Mouse (Mus musculus) midbrain, postnatal 0 days (tissue): ENCODE measurements around the gene Ltb4r2. TPM values are rescaled to one million over a fixed set of nuclear protein-coding genes. Genes with fewer than 3 reads are reported as not detected.
A peak's percentile ranks its signal among the peaks of the same experiment; 100 is the strongest.

ENCODE experiments used
- ATAC-seq: fragments of 200-750 bp; cut with Nextera tagmentation; 2 replicates; pipeline ENCODE4 v1.8.0; 2017; ENCODE audit warnings: moderate number of reproducible peaks, mild to moderate bottlenecking, moderate TSS enrichment, moderate library complexity; ENCODE audit not compliant: low FRiP score
- DNase-seq: peaks from one replicate; pipeline ENCODE4 v3.0.0-alpha.2; 2015; ENCODE audit warnings: low spot score
- H3K27ac ChIP-seq: fragments of 300-500 bp; sonication (generic); 2 replicates; pipeline ENCODE4 v1.5.1; 2014; ENCODE audit warnings: low read depth, mild to moderate bottlenecking, low read length, mixed read lengths
- H3K27me3 ChIP-seq: fragments of 300-500 bp; sonication (generic); 2 replicates; pipeline ENCODE4 v1.6.1; 2014; ENCODE audit warnings: low read length, control low read depth, mixed read lengths; ENCODE audit not compliant: insufficient read depth
- H3K36me3 ChIP-seq: fragments of 300-500 bp; sonication (generic); 2 replicates; pipeline ENCODE4 v1.6.1; 2014; ENCODE audit warnings: low read length, control low read depth, mixed read lengths; ENCODE audit not compliant: insufficient read depth
- H3K4me1 ChIP-seq: fragments of 300-500 bp; sonication (generic); 2 replicates; pipeline ENCODE4 v1.6.1; 2014; ENCODE audit warnings: mild to moderate bottlenecking, control low read depth, antibody characterized with exemption, low read length, mixed read lengths; ENCODE audit not compliant: insufficient read depth
- H3K4me2 ChIP-seq: fragments of 300-500 bp; sonication (generic); 2 replicates; pipeline ENCODE4 v1.6.1; 2014; ENCODE audit warnings: low read depth, mild to moderate bottlenecking, low read length, mixed read lengths; ENCODE audit not compliant: poor library complexity, severe bottlenecking
- H3K4me3 ChIP-seq: fragments of 300-500 bp; sonication (generic); 2 replicates; pipeline ENCODE4 v1.5.1; 2014; ENCODE audit warnings: low read depth, mild to moderate bottlenecking, low read length, moderate library complexity
- H3K9ac ChIP-seq: fragments of 300-500 bp; sonication (generic); replicated peaks from 2 replicates; pipeline ENCODE4 v1.6.1; 2014; ENCODE audit warnings: mild to moderate bottlenecking, low read length, moderate library complexity, mixed read lengths; ENCODE audit not compliant: poor library complexity, severe bottlenecking
- H3K9me3 ChIP-seq: fragments of 300-500 bp; sonication (generic); 2 replicates; pipeline ENCODE4 v1.6.1; 2016; ENCODE audit warnings: low read length, control low read depth
- CTCF ChIP-seq: IDR thresholded peaks from 2 replicates; pipeline ENCODE4 v1.5.1; 2016; ENCODE audit warnings: antibody characterized with exemption, mild to moderate bottlenecking
- WGBS: fragments of 180-500 bp; shearing (Covaris S2); extraction: QIAGEN DNeasy Blood & Tissue Kit; methylation state at CpG from one replicate; pipeline ENCODE4 v1.1.7; 2014; 5-methylcytosine and 5-hydroxymethylcytosine counted together
- polyA plus RNA-seq: library from polyadenylated mRNA; unstranded; fragments of >200 nt; fragmentation: Nextera tagmentation; extraction: Ambion mirVana; gene quantifications from 2 replicates; pipeline ENCODE4 v1.2.1, GENCODE M21; 2015
- total RNA-seq: library from RNA; depleted of rRNA; stranded (reverse); fragments of >200 nt; gene quantifications from 2 replicates; pipeline ENCODE4 v1.2.3, GENCODE M21; 2014

Gene Ltb4r2
- total and polyA plus RNA-seq, 2 experiments from 2014 or later: 0.38 to 0.60 TPM

DNA sequence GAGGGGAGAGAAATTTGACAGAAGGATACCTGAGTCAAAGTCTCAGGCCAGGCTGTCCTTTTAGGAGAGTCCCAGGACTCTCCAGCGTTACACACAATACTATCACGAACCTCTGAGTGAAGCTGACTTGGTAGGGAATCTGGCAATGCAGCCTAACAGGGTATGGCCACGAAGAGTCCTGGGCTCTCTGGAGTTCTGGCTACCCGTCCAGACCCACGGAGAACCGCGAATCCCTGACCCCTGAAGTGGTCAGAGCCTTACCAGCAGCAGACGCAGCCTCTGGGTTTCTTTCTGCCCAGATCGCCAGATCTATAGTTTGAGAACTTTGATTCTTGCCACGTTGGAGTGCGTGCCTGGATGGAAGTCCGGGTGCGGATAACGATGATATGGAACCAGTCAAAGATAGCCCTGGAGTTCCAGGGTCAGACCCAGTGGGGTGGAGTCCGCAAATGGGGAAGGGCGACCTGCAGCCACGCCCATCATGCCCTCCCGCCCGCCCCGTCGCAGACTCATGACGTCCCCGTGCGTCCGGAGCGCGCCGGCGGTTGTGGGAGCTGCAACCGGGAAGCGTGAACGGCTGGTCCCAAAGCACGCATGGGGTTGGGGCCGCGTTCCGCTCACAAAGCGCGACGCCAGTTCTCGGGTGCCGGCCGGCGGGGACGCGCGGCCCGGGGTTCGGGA, 15.9 kb upstream of the Ltb4r2 start, which contains the start of the genes Dhrs1 and Nop9:
TSS of gene Dhrs1 (minus strand) at position 511 of the 681 bp plus-strand sequence.
TSS of gene Nop9 (plus strand) at position 514 of the 681 bp plus-strand sequence.
- H3K27ac ChIP-seq: no peak within 1 kb of the TSS
- DNase-seq (peak; percentile 81), ATAC-seq (peak; percentile 86)
- 3% methylated on average over 36 of the region's 48 CpGs for WGBS
- H3K9ac ChIP-seq: peak within 1 kb of the TSS; percentile 66
- H3K27me3 ChIP-seq: no peaks in the 10 kb centered on the region
- H3K36me3 ChIP-seq: peaks cover 14% of the 10 kb centered on the region
- peak within 1 kb of the TSS; percentile 98 for H3K4me2 ChIP-seq
- H3K4me1 ChIP-seq: peaks cover 14% of the 10 kb centered on the region
- peak within 1 kb of the TSS; percentile 83 for H3K4me3 ChIP-seq
- no peaks in the 10 kb centered on the region for H3K9me3 ChIP-seq
- no peak for TF ChIP-seq CTCF

GRCm38 (mm10) chr14:55745861-55746237, 15.4 kb upstream of the Ltb4r2 start:
- ATAC-seq: no peak
- peaks cover 14% of the 10 kb centered on the region for H3K4me1 ChIP-seq

DNA sequence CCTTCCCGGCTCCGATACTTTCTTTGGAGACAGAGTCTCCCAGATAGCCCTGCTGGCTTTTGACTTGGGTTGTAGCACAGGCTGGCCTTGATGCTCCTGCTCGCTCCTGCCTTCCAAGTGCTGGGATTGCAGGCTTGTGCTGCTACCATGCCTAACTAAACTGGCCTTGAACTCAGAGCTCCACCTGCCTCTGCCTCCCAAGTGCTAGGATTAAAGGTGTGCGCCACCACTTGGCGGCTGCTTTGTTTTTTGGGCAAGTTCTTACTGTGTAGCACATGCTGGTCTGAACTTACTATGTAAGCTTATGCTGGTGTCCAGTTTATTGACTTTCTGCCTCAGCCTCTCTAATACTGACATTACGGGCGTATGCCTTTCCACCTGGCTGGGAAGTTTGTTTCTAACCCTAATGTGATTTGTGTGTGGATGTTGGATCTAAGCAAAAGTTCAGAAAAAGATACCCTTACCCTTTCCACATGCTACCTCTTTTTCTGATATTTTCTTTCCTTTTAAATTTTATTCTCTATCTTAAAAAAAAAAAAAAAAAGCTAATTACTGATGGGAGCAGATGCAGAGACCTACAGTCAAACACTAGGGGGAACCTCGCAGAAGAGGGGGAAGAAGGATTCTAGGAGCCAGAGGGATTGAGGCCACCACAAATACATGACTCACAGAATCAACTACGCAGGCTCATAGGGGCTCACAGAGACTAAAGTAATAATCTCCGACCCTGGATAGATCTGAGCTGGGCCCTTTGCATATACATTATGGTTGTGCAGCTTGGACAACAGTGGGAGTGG, 14.0 kb upstream of the Ltb4r2 start:
- Histone ChIP-seq H3K27ac (no peak overlapping the region), H3K4me3 (no peak overlapping the region)

More at GRCm38 (mm10) chr14:55745861-55746237, 15.4 kb upstream of the Ltb4r2 start:
- Histone ChIP-seq H3K27me3 (no peaks in the 10 kb centered on the region), H3K4me2 (peak overlapping the region; percentile 98), H3K9me3 (no peaks in the 10 kb centered on the region), H3K27ac (no peak overlapping the region), H3K9ac (peak overlapping the region; percentile 66), H3K4me3 (peak overlapping the region; percentile 83), H3K36me3 (peaks cover 18% of the 10 kb centered on the region)
- 0% methylated on average over 31 of the region's 31 CpGs for WGBS
- no peak for DNase-seq
- TF ChIP-seq CTCF: no peak

GRCm38 (mm10) chr14:55757566-55757965, 3.7 kb upstream of the Ltb4r2 start:
- H3K27ac ChIP-seq: no peak overlapping the region
- WGBS: 86% methylated on average over 6 of the region's 6 CpGs
- ATAC-seq (no peak), DNase-seq (no peak)
- H3K36me3 ChIP-seq: peaks cover 31% of the 10 kb centered on the region
- TF ChIP-seq CTCF: no peak
- H3K4me1 ChIP-seq: peaks cover 6% of the 10 kb centered on the region; the same call in 1 of the 2 replicates
- peaks cover 5% of the 10 kb centered on the region; the same call in 1 of the 2 replicates for H3K27me3 ChIP-seq
- H3K9ac ChIP-seq: no peak overlapping the region
- no peak overlapping the region for H3K4me3 ChIP-seq
- no peak overlapping the region for H3K4me2 ChIP-seq
- H3K9me3 ChIP-seq: no peaks in the 10 kb centered on the region

More for the DNA sequence above, 14.0 kb upstream of the Ltb4r2 start:
- TF ChIP-seq CTCF: peak; percentile 13; the same call in 1 of the 2 replicates
- no peak for DNase-seq
- no peak for ATAC-seq
- peaks cover 14% of the 10 kb centered on the region for H3K4me1 ChIP-seq
- no peaks in the 10 kb centered on the region for H3K9me3 ChIP-seq
- 94% methylated on average over 10 of the region's 10 CpGs for WGBS
- 0 out of 2 replicates have a peak overlapping the region, but pooled peaks have one; percentile 98 for H3K4me2 ChIP-seq
- H3K36me3 ChIP-seq: peaks cover 26% of the 10 kb centered on the region
- no peaks in the 10 kb centered on the region for H3K27me3 ChIP-seq
- H3K9ac ChIP-seq: no peak overlapping the region

DNA sequence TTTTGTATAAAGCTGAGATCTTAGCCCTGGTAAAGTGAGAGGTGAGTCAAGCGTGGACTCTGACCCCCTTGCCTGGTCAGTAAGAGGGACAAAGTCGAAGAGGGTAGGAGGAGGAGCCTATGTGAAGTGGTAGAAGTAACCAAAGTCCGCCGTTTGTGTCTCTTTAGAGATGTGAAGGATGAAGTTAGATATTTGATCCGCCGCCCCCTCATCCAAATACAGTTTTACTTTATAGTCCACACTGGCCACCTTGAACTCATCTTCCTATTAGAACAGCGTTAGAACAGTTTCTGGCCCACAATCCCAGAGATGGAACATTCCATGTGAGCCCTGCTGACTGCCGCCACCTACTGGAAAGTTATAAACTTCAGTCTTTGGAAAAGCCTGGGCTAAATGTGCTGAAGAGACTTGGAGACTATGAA, 2.9 kb upstream of the Ltb4r2 start, which contains the start of gene Cideb:
TSS of gene Cideb (minus strand) at position 96 of the 422 bp plus-strand sequence.
- no peak for ATAC-seq
- TF ChIP-seq CTCF: peak; percentile 83
- peak within 1 kb of the TSS; percentile 26; the same call in 1 of the 2 replicates for H3K4me2 ChIP-seq

More for the DNA sequence above, 2.9 kb upstream of the Ltb4r2 start, which contains the start of gene Cideb:
- no peak within 1 kb of the TSS for H3K9ac ChIP-seq
- H3K27ac ChIP-seq: no peak within 1 kb of the TSS
- WGBS: 18% methylated on average over 8 of the region's 8 CpGs
- H3K4me3 ChIP-seq: no peak within 1 kb of the TSS
- peaks cover 10% of the 10 kb centered on the region; the same call in 1 of the 2 replicates for H3K4me1 ChIP-seq
- H3K36me3 ChIP-seq: peaks cover 23% of the 10 kb centered on the region
- no peaks in the 10 kb centered on the region for H3K9me3 ChIP-seq
- peak; percentile 78 for DNase-seq
- H3K27me3 ChIP-seq: peaks cover 5% of the 10 kb centered on the region; the same call in 1 of the 2 replicates
